Mouse (Mus musculus) ES-E14 (cell line): ENCODE measurements around the gene Pop5. TPM values are rescaled to one million over a fixed set of nuclear protein-coding genes. Genes with fewer than 3 reads are reported as not detected.

Experiments
- DNase-seq: peaks from one replicate; pipeline ENCODE4 v3.0.0-alpha.2; 2013; ENCODE audit warnings: low read depth, low spot score
- H3K27ac ChIP-seq: 2 replicates; pipeline ENCODE4 v1.5.1; 2012; ENCODE audit warnings: low read depth, mild to moderate bottlenecking, low read length, moderate library complexity, mixed read lengths; ENCODE audit not compliant: poor library complexity, insufficient read depth, severe bottlenecking
- H3K36me3 ChIP-seq: 2 replicates; pipeline ENCODE4 v1.6.1; 2012; ENCODE audit warnings: mild to moderate bottlenecking, low read length, moderate library complexity, mixed read lengths; ENCODE audit not compliant: control insufficient read depth, poor library complexity, insufficient read depth, severe bottlenecking
- H3K4me1 ChIP-seq, 2 experiments: fragments of 150-350 bp in 1 of 2; sonication (generic) in 1 of 2; 2 replicates each; pipeline ENCODE4 v1.6.1; 2012; ENCODE audit warnings: low read length in 2 of 2, mild to moderate bottlenecking in 1 of 2, mixed read lengths in 1 of 2; ENCODE audit not compliant: control insufficient read depth in 2 of 2, insufficient read depth in 2 of 2, poor library complexity in 1 of 2
- H3K4me3 ChIP-seq, 2 experiments: fragments of 150-350 bp in 1 of 2; sonication (generic) in 1 of 2; 2 replicates each; pipeline ENCODE4 v1.5.1; 2012; ENCODE audit warnings: low read length in 2 of 2, low read depth in 1 of 2, mild to moderate bottlenecking in 1 of 2, mixed read lengths in 1 of 2; ENCODE audit not compliant: insufficient read depth in 1 of 2, poor library complexity in 1 of 2, severe bottlenecking in 1 of 2
- H3K9ac ChIP-seq: 2 replicates; pipeline ENCODE4 v1.6.1; 2012; ENCODE audit warnings: low read depth, mild to moderate bottlenecking, low read length, mixed read lengths; ENCODE audit not compliant: poor library complexity, insufficient read depth, severe bottlenecking
- H3K9me3 ChIP-seq: fragments of 150-350 bp; sonication (generic); 2 replicates; pipeline ENCODE4 v1.6.1; 2012; ENCODE audit warnings: low read depth, mild to moderate bottlenecking, low read length; ENCODE audit not compliant: control insufficient read depth, insufficient read depth
- CHD2 ChIP-seq: IDR thresholded peaks from 2 replicates; pipeline ENCODE4 v1.6.1; 2014; ENCODE audit warnings: mild to moderate bottlenecking, low read depth, low read length, inconsistent platforms
- HCFC1 ChIP-seq: IDR thresholded peaks from 2 replicates; pipeline ENCODE4 v1.6.1; 2012; ENCODE audit warnings: low read length, inconsistent platforms, borderline replicate concordance; ENCODE audit not compliant: insufficient read depth
- MAFK ChIP-seq: IDR thresholded peaks from 2 replicates; pipeline ENCODE4 v1.6.1; 2014; ENCODE audit warnings: mild to moderate bottlenecking, low read depth, low read length, inconsistent platforms; ENCODE audit not compliant: insufficient read depth
- ZC3H11A ChIP-seq: IDR thresholded peaks from 2 replicates; pipeline ENCODE4 v1.6.1; 2012; ENCODE audit warnings: low read depth, mild to moderate bottlenecking, inconsistent platforms, low read length, borderline replicate concordance
- ZNF384 ChIP-seq: IDR thresholded peaks from 2 replicates; pipeline ENCODE4 v1.6.1; 2012; ENCODE audit warnings: low read depth, low read length, inconsistent platforms
- in situ Hi-C, 2 experiments: fragments of 600-800 bp; cut with MboI; formaldehyde crosslinking; loops; one replicate each; pipeline ENCODE4 v1.15.1; 2025; ENCODE audit warnings: low sequenced_read_pairs in 2 of 2, inconsistent platforms in 1 of 2; ENCODE audit not compliant: unreplicated experiment in 2 of 2
- total RNA-seq: library from RNA; depleted of rRNA; stranded (reverse); fragments of 300-350 nt; gene quantifications from 2 replicates; pipeline ENCODE4 v1.2.3, GENCODE M21; 2012

Gene Pop5
- total RNA-seq, 1 experiment = 155 TPM

DNA sequence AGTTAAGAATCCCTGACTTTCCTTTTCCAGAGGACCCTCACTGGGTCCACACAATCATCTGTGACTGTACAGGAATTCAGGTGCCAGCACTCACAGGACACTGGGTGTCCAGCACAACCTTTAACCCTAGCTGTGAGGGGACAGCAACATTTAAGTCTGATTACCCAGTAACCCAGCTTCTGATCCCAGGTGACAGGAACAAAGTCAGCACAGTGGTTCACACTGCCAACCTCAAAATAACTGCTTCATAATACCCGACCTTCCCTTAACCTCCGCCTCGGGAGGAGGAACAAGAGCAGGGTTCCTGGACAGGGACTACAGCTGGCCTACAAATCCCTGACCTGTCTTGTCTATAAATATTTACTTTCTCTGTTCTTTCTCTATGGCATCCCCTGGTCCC, 32.6 kb downstream of the Pop5 start:
- TF ChIP-seq MAFK (no peak), ZC3H11A (no peak), CHD2 (no peak), HCFC1 (no peak), ZNF384 (no peak)
- peaks cover 19% of the 10 kb centered on the region for H3K36me3 ChIP-seq

DNA sequence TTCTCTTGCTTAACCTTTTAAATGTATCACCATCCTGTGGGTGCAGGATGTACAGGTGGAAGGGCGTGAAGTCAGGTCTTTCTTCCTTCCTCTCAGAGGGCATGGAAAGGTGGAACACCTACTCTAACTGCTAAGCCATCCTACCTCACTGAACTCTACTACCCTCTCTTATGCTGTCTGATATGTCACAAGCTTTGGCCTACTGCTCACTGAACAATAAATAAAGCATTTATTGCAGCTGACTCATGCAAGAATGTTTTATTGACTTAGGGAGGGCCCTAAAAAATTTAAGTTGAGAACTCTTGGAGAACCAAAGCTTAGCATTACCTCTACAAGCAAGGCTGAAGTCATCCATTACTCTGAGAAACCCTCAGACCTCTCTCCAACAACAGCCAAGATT, 34.3 kb downstream of the Pop5 start:
- DNase-seq = no peak
- Histone ChIP-seq H3K4me1 (peaks cover 2 to 11% of the 10 kb centered on the region in 2 experiments; a peak in 3 of 4 replicates), H3K4me3 (no peak overlapping the region), H3K9ac (no peak overlapping the region), H3K36me3 (peaks cover 19% of the 10 kb centered on the region), H3K9me3 (no peaks in the 10 kb centered on the region), H3K27ac (no peak overlapping the region)
- in situ Hi-C loops = no loop called here
- TF ChIP-seq HCFC1 = no peak
- TF ChIP-seq CHD2 = no peak
- no peak for TF ChIP-seq ZNF384

More for the DNA sequence above, 32.6 kb downstream of the Pop5 start:
- in situ Hi-C loops = no loop called here
- Histone ChIP-seq H3K4me3 (no peak overlapping the region), H3K9ac (no peak overlapping the region), H3K27ac (no peak overlapping the region), H3K9me3 (no peaks in the 10 kb centered on the region), H3K4me1 (peaks cover 0 to 7% of the 10 kb centered on the region in 2 experiments; a peak in 2 of 4 replicates)
- no peak for DNase-seq

DNA sequence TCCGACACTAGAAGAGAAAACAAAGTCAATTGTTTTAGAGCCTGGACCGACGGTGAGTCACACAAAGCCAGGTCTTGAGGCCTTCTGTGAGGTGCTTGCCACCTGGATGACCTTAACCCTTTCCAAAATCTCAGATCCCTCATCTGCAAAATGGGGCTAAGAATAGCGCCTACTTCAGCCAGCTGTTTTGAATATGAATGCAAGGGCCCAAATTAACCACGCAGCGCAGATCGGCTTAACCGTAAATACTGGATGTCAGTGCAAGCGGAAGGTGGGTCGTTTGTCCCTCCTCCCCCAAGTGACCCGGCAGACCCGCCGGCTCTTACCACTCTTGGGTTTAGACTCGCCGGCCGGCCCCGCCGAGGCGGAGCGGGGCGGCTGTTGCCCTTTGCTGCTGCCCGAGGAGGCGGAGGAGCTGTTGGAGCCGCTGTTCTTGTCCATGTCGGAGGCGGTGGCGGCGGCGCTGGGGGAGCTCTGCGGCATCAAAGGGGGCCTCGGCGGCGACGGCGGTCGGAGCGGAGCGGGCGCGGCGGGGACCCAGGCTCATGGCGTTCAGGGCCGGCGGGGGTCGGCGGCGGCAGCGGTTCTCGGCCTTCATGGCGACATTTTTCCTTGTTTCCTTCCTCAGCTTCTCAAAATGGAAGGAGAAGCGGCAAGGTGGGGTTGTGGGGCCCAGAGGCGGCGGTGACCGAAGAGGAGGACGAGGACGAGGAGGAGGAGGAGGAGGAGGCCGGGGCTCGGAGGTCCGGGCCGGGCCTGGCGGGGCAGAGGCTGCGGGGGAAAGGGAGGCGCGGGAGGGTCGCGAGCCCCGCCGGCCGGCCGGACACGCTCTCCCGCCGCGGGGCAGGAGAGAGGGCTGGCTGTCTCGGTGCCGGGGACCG, 36.5 kb downstream of the Pop5 start:
- peak overlapping the region; percentile 97 for H3K9ac ChIP-seq
- peaks cover 11% of the 10 kb centered on the region for H3K36me3 ChIP-seq
- peaks cover 2 to 10% of the 10 kb centered on the region in 2 experiments for H3K4me1 ChIP-seq
- H3K27ac ChIP-seq = peak overlapping the region; percentile 54
- in situ Hi-C loops = no loop called here
- peak; percentile 27 for DNase-seq
- no peaks in the 10 kb centered on the region for H3K9me3 ChIP-seq
- TF ChIP-seq ZNF384 = no peak
- TF ChIP-seq CHD2 = no peak
- TF ChIP-seq HCFC1 = no peak
- peak overlapping the region; percentile 97 to 98 for H3K4me3 ChIP-seq

DNA sequence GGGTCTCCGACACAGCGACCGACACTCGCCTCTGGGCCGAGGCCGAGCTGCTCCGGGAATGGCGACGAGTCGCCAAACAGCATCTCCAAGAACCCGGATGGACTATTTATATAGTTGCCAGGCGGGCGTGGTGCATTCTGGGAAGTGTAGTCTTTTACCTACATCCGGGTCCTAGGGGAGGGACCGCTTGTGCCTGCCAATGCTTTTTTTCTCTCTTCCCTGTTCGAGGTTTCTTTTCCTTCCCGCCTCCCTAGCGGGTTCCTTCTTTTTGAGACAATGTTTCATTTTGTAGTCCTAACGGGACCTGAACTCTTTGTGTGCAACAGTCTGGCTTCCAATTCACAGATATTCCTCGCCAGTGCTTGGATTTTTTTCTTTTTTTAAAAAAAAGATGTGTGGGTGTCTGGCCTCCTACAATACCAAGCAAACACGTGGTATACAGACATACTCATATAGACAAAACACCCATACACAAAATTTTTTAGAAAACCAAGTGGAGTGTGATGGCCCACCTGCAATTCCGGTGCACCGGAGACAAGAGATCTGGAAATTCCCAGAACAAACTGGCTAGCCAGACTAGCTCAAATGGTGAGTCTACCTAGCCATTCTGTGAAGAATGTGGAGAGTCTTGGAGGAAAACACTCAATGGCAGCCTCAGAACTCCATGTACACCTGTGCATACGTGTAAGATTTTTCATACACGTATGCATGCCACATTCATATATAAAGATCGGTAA, 37.3 kb downstream of the Pop5 start, which contains the start of gene Rnf10:
Gene Rnf10 (minus strand): TSS at position 87 of the 737 bp plus-strand sequence.
- Histone ChIP-seq H3K9ac (peak within 1 kb of the TSS; percentile 97), H3K9me3 (no peaks in the 10 kb centered on the region), H3K36me3 (peaks cover 11% of the 10 kb centered on the region), H3K4me1 (peaks cover 2 to 10% of the 10 kb centered on the region in 2 experiments), H3K4me3 (peak within 1 kb of the TSS; percentile 97 to 98), H3K27ac (peak within 1 kb of the TSS; percentile 82)
- in situ Hi-C loops = no loop called here
- DNase-seq = peak; percentile 99
- peak; percentile 95 for TF ChIP-seq HCFC1
- no peak for TF ChIP-seq CHD2
- no peak for TF ChIP-seq MAFK
- peak; percentile 94 for TF ChIP-seq ZNF384
- TF ChIP-seq ZC3H11A = no peak
